Mouse (Mus musculus): ENCODE data around the gene Rell1.

DNA sequence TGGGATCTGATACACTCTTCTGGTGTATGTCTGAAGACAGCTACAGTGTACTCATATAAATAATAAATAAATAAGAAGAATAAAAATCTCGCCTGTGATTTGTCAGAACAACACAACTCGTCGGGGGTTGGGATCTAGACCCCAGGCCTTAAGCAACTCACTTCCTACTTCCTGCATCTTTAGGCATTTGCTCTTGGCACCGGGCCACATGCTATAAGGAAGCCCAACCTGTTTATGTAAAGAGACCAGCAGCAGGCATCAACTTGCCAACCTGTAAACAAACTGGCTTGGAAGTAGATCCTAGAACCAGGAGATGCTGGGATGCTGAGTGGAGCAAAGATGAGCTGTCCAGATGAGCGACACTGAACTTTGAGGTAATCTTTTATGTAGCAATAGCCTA is 26.8 kb downstream of the Rell1 start:
- TF ChIP-seq CTCF (IDR thresholded peaks at IDR 0.05) (no peak), EP300 (IDR thresholded peaks at IDR 0.05; ENCODE audit: insufficient read depth, low read depth, low read length) (no peak)
